Mouse (Mus musculus): ENCODE data around the gene Ccdc12. TPM values are rescaled to one million over a fixed set of nuclear protein-coding genes. Genes with fewer than 3 reads are reported as not detected.
A peak's percentile ranks its signal among the peaks of the same experiment; 100 is the strongest.

Gene Ccdc12
- polyA plus RNA-seq, 1 experiment from 2014 or later = 120 TPM

DNA sequence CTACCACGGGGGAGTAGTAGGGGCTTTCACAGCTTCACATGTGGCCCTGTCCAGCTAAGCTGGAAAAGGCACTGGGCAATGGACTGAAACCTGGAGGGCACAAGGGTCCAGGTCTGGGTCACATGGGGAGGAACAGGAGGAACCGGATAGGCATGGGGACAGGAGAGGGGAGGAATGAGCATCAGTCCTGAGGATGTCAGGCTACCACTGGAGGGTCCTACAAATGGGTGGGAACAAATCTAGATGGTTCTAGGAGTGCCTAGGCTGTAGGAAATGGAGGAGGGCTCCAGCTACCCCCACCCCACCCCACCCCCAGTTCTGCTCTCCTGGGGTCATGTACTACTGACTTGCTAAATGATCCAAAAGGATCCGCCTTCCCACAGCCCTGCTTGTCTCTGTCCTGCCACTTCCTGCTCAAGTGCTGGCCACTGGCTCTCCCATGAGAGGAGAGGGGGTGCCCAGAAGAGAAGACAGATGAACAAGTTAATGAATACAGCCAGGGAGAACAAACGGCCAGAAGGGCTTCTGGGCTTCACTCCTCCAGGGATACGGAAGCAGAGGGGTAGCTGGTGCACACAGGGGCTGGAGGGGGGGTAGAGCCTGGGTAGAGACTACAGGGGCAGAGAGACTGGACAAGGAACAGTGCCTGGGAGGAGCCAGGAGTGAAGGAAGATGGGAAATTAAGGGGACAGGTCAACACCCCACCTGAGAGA, 13.3 kb upstream of the Ccdc12 start:
- Histone ChIP-seq H3K27me3 (replicated peaks; ENCODE audit: control insufficient read depth, insufficient read depth, low read length) (no peaks in the 10 kb centered on the region), H3K36me3 (ENCODE audit: control insufficient read depth, insufficient read depth, low read length) (no peaks in the 10 kb centered on the region), H3K27ac (ENCODE audit: low read depth, low read length) (no peak overlapping the region), H3K4me1 (ENCODE audit: control insufficient read depth, insufficient read depth, low read length) (no peaks in the 10 kb centered on the region), H3K9me3 (replicated peaks; ENCODE audit: control insufficient read depth, low read length) (no peaks in the 10 kb centered on the region), H3K9ac (ENCODE audit: low read length) (no peak overlapping the region), H3K4me3 (ENCODE audit: low read depth, low read length) (no peak overlapping the region), H3K4me2 (ENCODE audit: low read length) (no peak overlapping the region)
- DNase-seq (ENCODE audit: low spot score) (no peak), ATAC-seq (no peak)
- 67% methylated on average over 5 of the region's 5 CpGs for WGBS

DNA sequence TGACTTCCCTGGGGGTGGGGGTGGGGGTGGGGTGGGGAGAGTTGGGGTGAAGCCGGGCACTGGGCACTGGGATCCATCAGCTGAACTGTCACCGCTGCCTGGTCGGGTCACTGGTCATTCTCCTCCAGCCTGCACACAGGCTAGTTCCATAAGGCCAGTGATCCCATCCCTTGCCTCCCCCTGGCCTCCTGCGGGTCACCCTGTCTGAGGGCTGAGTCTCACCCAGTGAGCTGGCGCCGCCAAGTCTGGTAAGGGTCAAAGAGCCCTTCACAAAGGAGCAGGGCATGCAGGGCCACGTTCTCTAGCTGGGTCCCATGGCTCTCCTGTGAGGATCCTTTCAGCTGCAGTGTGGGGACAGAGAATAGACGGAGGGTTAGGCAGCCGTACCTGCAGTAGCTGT, 12.5 kb upstream of the Ccdc12 start:
- 73% methylated on average over 9 of the region's 9 CpGs for WGBS
- no peak for ATAC-seq

GRCm38 (mm10) chr9:110644295-110644694, 12.0 kb upstream of the Ccdc12 start:
- H3K4me1 ChIP-seq (ENCODE audit: control insufficient read depth, insufficient read depth, low read length) = 0 out of 2 replicates have a peak, but pooled peaks cover 2% of the 10 kb centered on the region
- no peaks in the 10 kb centered on the region for H3K36me3 ChIP-seq (ENCODE audit: control insufficient read depth, insufficient read depth, low read length)
- DNase-seq (ENCODE audit: low spot score) (no peak), ATAC-seq (no peak)
- no peak overlapping the region for H3K4me3 ChIP-seq (ENCODE audit: low read depth, low read length)
- H3K4me2 ChIP-seq (ENCODE audit: low read length) = no peak overlapping the region
- H3K27ac ChIP-seq (ENCODE audit: low read depth, low read length) = no peak overlapping the region
- 77% methylated on average over 10 of the region's 10 CpGs for WGBS
- H3K9me3 ChIP-seq (replicated peaks; ENCODE audit: control insufficient read depth, low read length) = no peaks in the 10 kb centered on the region
- H3K27me3 ChIP-seq (replicated peaks; ENCODE audit: control insufficient read depth, insufficient read depth, low read length) = no peaks in the 10 kb centered on the region
- H3K9ac ChIP-seq (ENCODE audit: low read length) = no peak overlapping the region

More for the DNA sequence above, 12.5 kb upstream of the Ccdc12 start:
- Histone ChIP-seq H3K4me2 (ENCODE audit: low read length) (no peak overlapping the region), H3K27ac (ENCODE audit: low read depth, low read length) (no peak overlapping the region), H3K36me3 (ENCODE audit: control insufficient read depth, insufficient read depth, low read length) (no peaks in the 10 kb centered on the region), H3K9me3 (replicated peaks; ENCODE audit: control insufficient read depth, low read length) (no peaks in the 10 kb centered on the region), H3K9ac (ENCODE audit: low read length) (no peak overlapping the region), H3K27me3 (replicated peaks; ENCODE audit: control insufficient read depth, insufficient read depth, low read length) (no peaks in the 10 kb centered on the region), H3K4me3 (ENCODE audit: low read depth, low read length) (no peak overlapping the region), H3K4me1 (ENCODE audit: control insufficient read depth, insufficient read depth, low read length) (no peaks in the 10 kb centered on the region)
- DNase-seq (ENCODE audit: low spot score) = no peak

- Histone ChIP-seq H3K4me3 (ENCODE audit: low read depth, low read length) (no peak overlapping the region), H3K9ac (ENCODE audit: low read length) (no peak overlapping the region), H3K27ac (ENCODE audit: low read depth, low read length) (no peak overlapping the region), H3K36me3 (ENCODE audit: control insufficient read depth, insufficient read depth, low read length) (no peaks in the 10 kb centered on the region), H3K4me2 (ENCODE audit: low read length) (no peak overlapping the region), H3K27me3 (replicated peaks; ENCODE audit: control insufficient read depth, insufficient read depth, low read length) (no peaks in the 10 kb centered on the region), H3K9me3 (replicated peaks; ENCODE audit: control insufficient read depth, low read length) (no peaks in the 10 kb centered on the region), H3K4me1 (ENCODE audit: control insufficient read depth, insufficient read depth, low read length) (0 out of 2 replicates have a peak, but pooled peaks cover 7% of the 10 kb centered on the region)
- DNase-seq (ENCODE audit: low spot score) = no peak
- ATAC-seq = no peak
- WGBS = 89% methylated on average over 9 of the region's 9 CpGs
Observed at GRCm38 (mm10) chr9:110645219-110645618, 11.1 kb upstream of the Ccdc12 start.

- ATAC-seq = no peak
- Histone ChIP-seq H3K9me3 (replicated peaks; ENCODE audit: control insufficient read depth, low read length) (no peaks in the 10 kb centered on the region), H3K27me3 (replicated peaks; ENCODE audit: control insufficient read depth, insufficient read depth, low read length) (no peaks in the 10 kb centered on the region), H3K4me3 (ENCODE audit: low read depth, low read length) (no peak overlapping the region), H3K4me2 (ENCODE audit: low read length) (no peak overlapping the region), H3K4me1 (ENCODE audit: control insufficient read depth, insufficient read depth, low read length) (peaks cover 29% of the 10 kb centered on the region), H3K9ac (ENCODE audit: low read length) (no peak overlapping the region), H3K27ac (ENCODE audit: low read depth, low read length) (peak overlapping the region; percentile 56), H3K36me3 (ENCODE audit: control insufficient read depth, insufficient read depth, low read length) (no peaks in the 10 kb centered on the region)
- peak; percentile 73 for DNase-seq (ENCODE audit: low spot score)
Observed at GRCm38 (mm10) chr9:110649775-110650174, 6.5 kb upstream of the Ccdc12 start.

GRCm38 (mm10) chr9:110651931-110652722, 4.2 kb upstream of the Ccdc12 start:
- peak overlapping the region; percentile 99 for H3K4me2 ChIP-seq (ENCODE audit: low read length)
- no peaks in the 10 kb centered on the region for H3K9me3 ChIP-seq (replicated peaks; ENCODE audit: control insufficient read depth, low read length)
- no peak overlapping the region for H3K4me3 ChIP-seq (ENCODE audit: low read depth, low read length)
- H3K4me1 ChIP-seq (ENCODE audit: control insufficient read depth, insufficient read depth, low read length) = peaks cover 34% of the 10 kb centered on the region
- DNase-seq (ENCODE audit: low spot score) = no peak
- H3K27ac ChIP-seq (ENCODE audit: low read depth, low read length) = no peak overlapping the region
- H3K9ac ChIP-seq (ENCODE audit: low read length) = no peak overlapping the region
- no peaks in the 10 kb centered on the region for H3K36me3 ChIP-seq (ENCODE audit: control insufficient read depth, insufficient read depth, low read length)
- whole genome bisulfite sequencing = 35% methylated on average over 13 of the region's 13 CpGs
- H3K27me3 ChIP-seq (replicated peaks; ENCODE audit: control insufficient read depth, insufficient read depth, low read length) = no peaks in the 10 kb centered on the region
- ATAC-seq = no peak

- no peak for DNase-seq (ENCODE audit: low spot score)
Observed at GRCm38 (mm10) chr9:110652963-110653654, 3.2 kb upstream of the Ccdc12 start.

DNA sequence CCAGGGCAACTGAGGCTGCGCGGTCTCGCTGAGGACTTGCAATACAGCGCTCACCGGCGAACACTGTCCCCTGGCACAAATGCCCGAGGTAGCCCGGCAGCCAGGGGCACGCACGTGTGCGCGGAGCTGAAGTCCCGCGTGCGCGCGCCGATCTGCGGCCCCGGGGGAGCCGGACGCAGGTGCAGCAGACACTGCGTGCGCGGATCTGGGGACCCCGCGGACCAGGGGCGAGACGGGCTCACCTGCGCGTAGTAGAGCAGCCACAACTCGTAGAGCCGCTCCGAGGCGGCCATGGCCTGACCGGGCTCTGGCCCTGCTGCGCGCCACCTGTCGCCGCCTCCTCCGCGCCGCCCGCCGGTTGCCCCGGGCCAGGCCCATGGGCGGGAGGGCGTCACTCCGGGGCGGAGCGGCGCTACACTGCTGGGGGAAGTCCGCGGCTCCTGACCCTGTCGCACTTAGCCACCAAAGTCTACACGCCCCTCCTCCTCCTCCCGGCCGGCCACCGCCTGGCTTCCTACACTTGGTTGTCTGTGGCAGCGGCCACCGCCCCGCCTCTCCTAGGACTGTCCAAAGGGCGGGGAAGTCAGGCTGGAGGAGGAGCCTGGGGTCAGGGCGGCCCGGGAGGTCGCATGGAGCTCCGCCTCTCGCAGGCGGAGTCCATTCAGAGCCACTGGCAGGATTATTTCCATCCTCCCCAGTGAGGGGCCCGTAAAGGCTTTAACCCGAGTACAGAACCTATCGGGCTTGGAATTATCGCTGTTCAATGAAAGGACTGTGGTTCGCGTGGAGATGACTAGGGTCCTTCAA, 2.4 kb upstream of the Ccdc12 start, which contains the start of gene Nbeal2:
Gene Nbeal2 (minus strand): TSS at position 507 of the 807 bp plus-strand sequence.
- H3K4me1 ChIP-seq (ENCODE audit: control insufficient read depth, insufficient read depth, low read length) = peaks cover 37% of the 10 kb centered on the region
- H3K36me3 ChIP-seq (ENCODE audit: control insufficient read depth, insufficient read depth, low read length) = no peaks in the 10 kb centered on the region
- peak; percentile 70 for DNase-seq (ENCODE audit: low spot score)
- H3K4me2 ChIP-seq (ENCODE audit: low read length) = peak within 1 kb of the TSS; percentile 99
- no peaks in the 10 kb centered on the region for H3K9me3 ChIP-seq (replicated peaks; ENCODE audit: control insufficient read depth, low read length)
- no peak within 1 kb of the TSS for H3K27ac ChIP-seq (ENCODE audit: low read depth, low read length)
- 0% methylated on average over 74 of the region's 75 CpGs for WGBS
- H3K9ac ChIP-seq (ENCODE audit: low read length) = peak within 1 kb of the TSS; percentile 73
- peak; percentile 35 for ATAC-seq
- H3K27me3 ChIP-seq (replicated peaks; ENCODE audit: control insufficient read depth, insufficient read depth, low read length) = no peaks in the 10 kb centered on the region
- peak within 1 kb of the TSS; percentile 62 for H3K4me3 ChIP-seq (ENCODE audit: low read depth, low read length)

More at GRCm38 (mm10) chr9:110652963-110653654, 3.2 kb upstream of the Ccdc12 start:
- Histone ChIP-seq H3K27ac (ENCODE audit: low read depth, low read length) (no peak overlapping the region), H3K4me3 (ENCODE audit: low read depth, low read length) (peak overlapping the region; percentile 62), H3K36me3 (ENCODE audit: control insufficient read depth, insufficient read depth, low read length) (no peaks in the 10 kb centered on the region), H3K4me2 (ENCODE audit: low read length) (peak overlapping the region; percentile 99), H3K9me3 (replicated peaks; ENCODE audit: control insufficient read depth, low read length) (no peaks in the 10 kb centered on the region), H3K9ac (ENCODE audit: low read length) (peak overlapping the region; percentile 73), H3K4me1 (ENCODE audit: control insufficient read depth, insufficient read depth, low read length) (peaks cover 37% of the 10 kb centered on the region), H3K27me3 (replicated peaks; ENCODE audit: control insufficient read depth, insufficient read depth, low read length) (no peaks in the 10 kb centered on the region)
- no peak for ATAC-seq
- WGBS = 18% methylated on average over 14 of the region's 14 CpGs
